Mouse (Mus musculus) E14TG2a.4 (cell line): ENCODE data around the gene Gale.

Experiments used
- CTCF ChIP-seq: conservative IDR thresholded peaks from 2 replicates; pipeline ENCODE4 v1.5.1; 2014; ENCODE audit warnings: low read length
- NANOG ChIP-seq: IDR thresholded peaks from 2 replicates; pipeline ENCODE4 v1.6.1; 2014; ENCODE audit warnings: borderline replicate concordance, low read length, mixed read lengths

DNA sequence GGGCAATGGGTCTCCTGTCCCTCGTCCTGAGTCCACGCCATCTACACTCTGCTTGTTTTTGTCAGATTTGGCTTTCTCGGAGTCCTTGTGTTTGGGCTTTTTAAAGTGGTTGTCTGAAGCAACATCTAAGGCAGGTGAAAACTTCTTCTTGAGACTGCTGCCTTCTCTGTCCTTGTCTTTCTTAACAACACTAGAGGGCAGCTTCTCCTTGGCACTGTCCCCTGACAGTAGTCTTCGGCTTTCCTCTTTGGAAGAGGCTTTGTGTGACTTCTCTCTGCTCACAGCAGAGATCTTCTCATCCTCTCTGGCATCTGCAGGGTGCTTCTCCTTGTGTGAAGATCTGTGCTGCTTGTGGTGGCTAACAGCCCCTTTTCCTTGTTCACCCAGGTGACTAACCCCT lies 47.1 kb downstream of the Gale start:
- TF ChIP-seq CTCF (no peak), NANOG (no peak)
